Mouse (Mus musculus) right cerebral cortex, postnatal 25 days (tissue): ENCODE data around the gene Gcnt3.
"Not testable (repeated sequence)": the region's sequence is repeated elsewhere in the genome, so short reads cannot be mapped to it uniquely, and the experiment has no call there.

Experiments
- DNase-seq: peaks from one replicate; pipeline ENCODE4 v3.0.0; 2022

The Gcnt3 gene

GRCm38 (mm10) chr9:70042137-70042536 lies 4.2 kb upstream of the Gcnt3 start:
- DNase-seq = no peak

GRCm38 (mm10) chr9:70040570-70040969 lies 2.7 kb upstream of the Gcnt3 start:
- no peak for DNase-seq

GRCm38 (mm10) chr9:70039597-70040385 lies 1.9 kb upstream of the Gcnt3 start:
- no peak for DNase-seq

GRCm38 (mm10) chr9:70036646-70037045 lies 1.2 kb downstream of the Gcnt3 start:
- DNase-seq = no peak

GRCm38 (mm10) chr9:70034702-70035101 lies 3.2 kb downstream of the Gcnt3 start:
- DNase-seq = no peak

- DNase-seq = no peak
Measured at GRCm38 (mm10) chr9:70033056-70033455, 4.8 kb downstream of the Gcnt3 start.

- no peak for DNase-seq
Measured at GRCm38 (mm10) chr9:70032167-70032566, 5.7 kb downstream of the Gcnt3 start.

- no peak for DNase-seq
Measured at GRCm38 (mm10) chr9:70025365-70026012, 12.4 kb downstream of the Gcnt3 start.

GRCm38 (mm10) chr9:70024648-70025047 lies 13.2 kb downstream of the Gcnt3 start:
- DNase-seq = no peak

GRCm38 (mm10) chr9:70023615-70024014 lies 14.3 kb downstream of the Gcnt3 start:
- DNase-seq = not testable (repeated sequence)

- no peak for DNase-seq
Measured at GRCm38 (mm10) chr9:70022083-70022482, 15.8 kb downstream of the Gcnt3 start.

- DNase-seq = no peak
Measured at GRCm38 (mm10) chr9:70021610-70022009, 16.3 kb downstream of the Gcnt3 start.

- no peak for DNase-seq
Measured at GRCm38 (mm10) chr9:70018879-70019278, 19.0 kb downstream of the Gcnt3 start.

- no peak for DNase-seq
Measured at GRCm38 (mm10) chr9:70015632-70016031, 22.3 kb downstream of the Gcnt3 start.

- DNase-seq = peak; percentile 92
Measured at GRCm38 (mm10) chr9:70012408-70012901, 25.4 kb downstream of the Gcnt3 start, which contains the start of gene Gtf2a2. Gene Gtf2a2, plus strand, starts transcription at chr9:70012550.

GRCm38 (mm10) chr9:70011537-70012407 lies 26.1 kb downstream of the Gcnt3 start:
- DNase-seq = no peak

GRCm38 (mm10) chr9:70010781-70011473 lies 27.0 kb downstream of the Gcnt3 start:
- DNase-seq = no peak

- DNase-seq = no peak
Measured at GRCm38 (mm10) chr9:70009754-70010304, 28.1 kb downstream of the Gcnt3 start.

GRCm38 (mm10) chr9:70007506-70008248 lies 30.2 kb downstream of the Gcnt3 start:
- no peak for DNase-seq

GRCm38 (mm10) chr9:70006984-70007383 lies 30.9 kb downstream of the Gcnt3 start:
- no peak for DNase-seq

- DNase-seq = no peak
Measured at GRCm38 (mm10) chr9:70003516-70003915, 34.4 kb downstream of the Gcnt3 start.
